Mouse (Mus musculus): Measurements from ENCODE around the gene Fam120a.

The Fam120a gene

DNA sequence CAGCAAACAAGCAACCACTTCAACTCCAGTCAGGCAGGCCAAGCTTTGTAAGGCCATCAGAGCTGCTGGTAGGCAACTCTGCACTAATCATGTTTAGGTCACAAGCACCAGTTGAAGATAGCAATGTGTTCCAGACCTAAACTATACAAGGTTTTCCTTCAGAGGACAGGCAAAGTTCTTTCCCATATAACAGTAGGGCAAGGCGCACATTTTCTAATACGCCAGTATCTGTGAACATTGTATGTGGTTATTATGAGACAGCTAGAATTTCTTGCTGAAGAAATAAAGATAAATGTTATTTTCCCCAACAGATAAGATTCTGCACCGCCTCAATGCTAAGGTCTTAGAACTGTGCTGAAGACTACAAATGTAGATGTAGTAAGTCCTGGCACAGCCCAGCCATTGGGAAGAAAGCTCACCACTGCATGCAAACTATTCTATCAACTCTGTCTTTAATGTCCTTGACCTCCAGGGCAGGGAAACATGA lies 50.7 kb downstream of the Fam120a start:
- no peak for DNase-seq (ENCODE audit: low spot score in 2 of 2)

DNA sequence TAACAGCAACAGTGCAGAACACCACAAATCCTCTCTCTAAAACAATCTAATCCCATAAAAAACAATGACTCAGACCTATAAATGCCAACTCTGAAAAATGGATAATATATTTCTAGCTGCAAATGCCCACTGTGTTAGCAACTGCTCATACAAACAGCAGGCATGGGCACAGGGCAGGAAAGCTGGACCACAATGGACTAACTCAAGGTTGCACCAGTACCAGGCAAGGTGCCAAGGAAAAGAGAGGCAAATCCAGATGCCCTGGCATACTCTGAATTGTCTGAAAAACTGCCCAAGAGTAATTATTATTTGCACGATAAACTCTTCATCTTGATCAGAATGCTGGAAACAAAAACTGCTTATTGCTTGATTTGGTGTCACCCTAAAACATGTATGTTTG lies 54.1 kb downstream of the Fam120a start:
- DNase-seq (ENCODE audit: low spot score in 2 of 2): no peak

DNA sequence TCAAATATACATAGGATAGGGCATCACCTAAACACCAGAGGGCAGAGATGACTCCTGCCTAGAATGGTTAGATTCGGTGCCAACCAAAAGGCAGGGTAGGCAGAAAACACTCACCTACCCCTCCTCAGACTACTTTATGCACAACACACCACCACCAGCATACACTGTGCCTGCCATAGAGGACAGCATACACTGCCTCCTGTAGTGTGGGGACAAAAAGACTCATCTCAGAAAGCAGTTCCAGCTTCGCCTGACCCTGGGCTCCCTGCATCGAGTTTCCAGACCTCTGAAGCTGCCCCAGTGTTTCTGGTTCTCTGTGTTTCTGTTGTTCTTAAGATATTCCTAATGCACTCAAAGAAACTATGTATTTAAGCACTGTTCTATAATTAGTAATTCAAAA lies 54.7 kb downstream of the Fam120a start:
- DNase-seq (ENCODE audit: low spot score in 2 of 2): no peak

DNA sequence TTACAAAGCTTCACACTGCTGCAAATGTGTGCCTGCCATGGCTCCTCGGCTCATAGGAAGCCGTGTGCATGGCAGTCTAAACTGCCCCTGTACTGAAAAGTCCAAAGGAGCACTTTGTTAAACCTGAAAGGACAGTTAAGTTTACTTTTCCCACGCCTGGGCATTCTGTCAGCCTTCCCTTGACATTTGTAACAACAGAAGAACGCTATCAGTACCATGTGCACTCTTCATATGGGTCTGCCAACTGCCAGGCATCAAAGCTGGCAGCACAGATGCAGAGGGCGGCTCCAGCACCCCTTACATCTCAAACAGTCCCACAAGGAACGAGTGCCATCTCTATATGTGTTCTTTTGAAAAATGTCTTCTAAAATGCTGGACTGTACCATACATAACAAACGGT lies 56.4 kb downstream of the Fam120a start:
- no peak for DNase-seq (ENCODE audit: low spot score in 2 of 2)

DNA sequence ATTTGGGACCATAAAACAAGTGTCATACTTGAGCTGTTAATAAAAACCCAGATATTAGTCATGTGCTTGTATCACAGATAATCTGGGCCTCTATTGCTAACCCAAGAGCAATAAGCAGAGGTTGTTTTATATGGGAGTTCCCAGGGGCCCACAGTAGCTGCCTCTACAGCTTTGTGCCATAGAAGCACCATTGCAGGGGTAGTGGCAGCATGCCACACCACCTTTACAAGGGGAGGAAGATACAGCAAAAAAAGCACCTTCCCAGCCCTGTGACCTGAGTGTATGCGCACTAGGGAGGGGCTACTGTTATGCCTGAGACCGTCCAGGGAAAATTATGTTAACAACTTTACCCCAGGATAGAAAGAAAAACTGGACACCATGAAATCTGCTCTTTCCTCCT lies 62.4 kb downstream of the Fam120a start:
- no peak for DNase-seq (ENCODE audit: low spot score in 2 of 2)

DNA sequence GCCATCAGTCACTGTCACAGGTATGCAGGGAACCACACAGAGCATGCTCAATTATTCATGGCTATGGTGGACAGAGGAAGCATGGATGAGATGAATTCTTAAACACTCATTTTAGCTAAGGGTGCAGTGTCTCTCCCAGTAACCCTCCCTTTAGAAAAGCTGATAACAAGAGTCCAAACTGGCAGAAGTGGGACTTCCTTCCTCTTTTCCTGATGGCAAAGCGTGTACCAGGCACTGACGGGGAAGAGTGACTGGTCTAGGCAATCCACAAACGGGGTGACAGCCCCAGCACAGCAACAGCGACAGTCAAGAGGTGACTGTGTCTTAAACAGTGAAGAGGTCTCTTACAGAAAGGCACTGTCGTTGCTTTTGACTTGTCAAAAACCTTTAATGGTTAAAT lies 72.4 kb downstream of the Fam120a start:
- DNase-seq (ENCODE audit: low spot score in 2 of 2): no peak

DNA sequence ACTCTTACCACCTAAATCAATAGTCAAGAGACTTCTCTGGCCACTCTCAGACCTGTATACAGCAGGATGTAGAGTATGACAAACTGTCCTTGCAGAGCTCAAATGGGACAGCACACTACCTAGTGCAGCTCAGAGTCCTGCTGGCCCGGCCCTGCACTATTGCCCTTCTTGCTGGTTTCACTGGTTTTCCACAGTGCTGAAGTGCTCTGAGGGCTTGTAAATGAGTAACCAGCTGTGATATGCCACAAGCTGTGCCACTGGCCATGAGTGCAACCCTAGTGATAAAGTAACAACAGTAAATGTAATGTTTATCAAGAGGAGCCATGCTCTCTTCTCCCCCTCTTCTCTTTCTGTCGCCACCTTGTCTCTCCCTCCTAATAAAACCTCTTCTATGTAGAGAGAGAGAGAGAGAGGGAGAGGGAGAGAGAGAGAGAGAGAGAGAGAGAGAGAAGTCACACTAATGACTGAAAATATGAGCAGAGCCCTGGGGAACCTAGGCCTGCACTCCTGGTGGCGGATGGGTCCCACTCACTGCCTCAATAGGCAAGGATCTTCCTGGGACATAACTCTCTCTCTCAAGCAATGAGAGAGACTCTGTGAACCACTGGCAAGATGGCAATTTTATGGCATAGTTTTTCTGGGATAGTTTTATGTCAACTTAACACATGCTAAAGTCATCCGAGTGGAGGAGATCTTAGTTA lies 77.4 kb downstream of the Fam120a start:
- DNase-seq (ENCODE audit: low spot score in 2 of 2): no peak

DNA sequence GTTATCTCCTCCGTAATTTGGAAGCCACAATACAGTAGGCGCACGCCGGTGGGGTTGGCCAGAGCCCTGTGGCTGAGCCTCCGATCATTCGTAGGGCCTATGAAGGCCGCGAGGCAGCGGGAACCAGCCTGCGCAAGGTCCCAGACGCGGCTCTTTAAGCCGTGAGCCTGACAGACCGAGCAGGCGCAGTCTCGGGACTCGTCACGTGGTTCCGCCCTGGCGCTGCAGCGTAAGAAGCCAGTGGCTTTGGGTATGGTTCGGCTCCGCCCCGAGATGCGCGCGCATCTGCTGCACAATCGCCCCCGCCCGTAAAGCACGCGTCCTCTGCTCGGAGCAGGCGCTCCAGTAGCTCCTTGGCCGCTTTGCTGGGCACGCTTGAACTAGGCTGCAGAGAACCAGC lies 89.3 kb downstream of the Fam120a start:
- DNase-seq (ENCODE audit: low spot score in 2 of 2): peak; percentile 95 to 99

DNA sequence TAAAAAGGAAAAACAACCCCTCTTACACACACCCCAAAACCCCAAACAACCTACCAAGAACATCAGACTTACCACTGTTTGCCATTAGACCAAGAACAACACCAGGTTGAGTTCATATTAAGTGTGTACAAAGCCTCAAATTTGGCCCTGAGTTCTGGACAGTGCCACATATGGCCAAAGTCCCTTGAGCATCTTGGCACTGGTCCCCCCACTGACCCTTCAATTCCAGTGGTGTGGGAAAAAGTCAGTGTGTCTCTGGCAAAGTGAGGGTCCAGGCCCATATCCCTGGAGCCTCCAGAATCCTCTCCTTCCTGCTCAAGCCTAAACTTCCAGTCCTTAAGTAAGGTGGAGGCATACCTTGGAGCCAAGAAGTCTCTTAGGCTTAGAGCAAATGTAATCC lies 90.0 kb downstream of the Fam120a start:
- DNase-seq (ENCODE audit: low spot score in 2 of 2): no peak

DNA sequence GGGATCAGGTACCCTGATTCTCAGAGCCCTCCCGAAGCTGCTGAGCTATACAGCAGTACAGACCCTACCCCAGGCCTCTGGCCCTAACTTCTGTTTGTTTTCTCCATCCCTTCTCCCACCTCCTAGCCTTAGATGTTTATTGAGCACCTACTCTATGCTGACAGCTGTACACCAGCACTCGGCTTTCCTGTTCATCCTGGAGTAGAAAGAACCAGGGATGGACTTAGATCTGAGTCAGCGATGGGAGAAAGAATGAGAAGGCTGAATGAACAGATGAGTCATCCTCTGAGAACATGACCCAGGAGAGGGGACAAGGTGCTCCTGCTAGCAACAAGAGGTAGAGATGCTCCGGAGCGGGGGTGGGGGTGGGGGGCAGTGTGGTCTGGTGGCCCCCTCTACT lies 95.1 kb downstream of the Fam120a start:
- DNase-seq (ENCODE audit: low spot score in 2 of 2): no peak

DNA sequence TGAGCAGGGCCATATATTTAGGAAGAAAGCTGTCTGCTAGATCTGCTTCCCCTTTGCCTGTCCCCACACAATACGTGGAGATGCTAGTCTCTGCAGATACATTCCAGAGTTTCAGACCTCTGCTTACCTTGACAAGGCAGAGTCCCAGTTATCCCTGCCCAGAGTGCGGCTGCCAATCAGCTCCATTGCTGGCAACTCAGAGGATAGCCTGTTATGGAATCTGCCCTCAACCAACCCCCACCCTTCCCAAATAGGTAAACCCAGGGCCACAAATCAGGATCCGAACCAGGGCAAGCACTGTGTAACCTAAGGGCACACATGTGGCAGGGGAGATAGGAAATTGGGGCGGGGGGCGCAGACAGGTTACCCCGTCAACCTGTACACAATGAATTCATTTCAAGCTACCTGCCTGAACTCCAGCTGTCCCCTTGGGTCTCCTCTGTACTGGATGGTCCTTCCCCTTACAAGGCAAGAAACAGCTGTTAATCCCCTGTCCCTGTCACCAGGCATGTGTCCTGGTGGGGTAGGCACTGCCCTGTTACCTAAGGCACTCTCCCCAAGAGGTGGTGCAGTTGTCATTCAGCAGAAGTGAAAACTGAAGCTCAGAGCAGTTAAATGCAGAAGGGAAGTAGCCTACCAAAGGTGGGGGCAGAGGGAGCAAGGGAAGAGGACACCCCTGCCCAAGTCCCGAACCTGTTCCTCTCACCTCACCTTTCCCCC lies 95.8 kb downstream of the Fam120a start:
- DNase-seq (ENCODE audit: low spot score in 2 of 2): peak in 1 of 2 experiments; percentile 40

DNA sequence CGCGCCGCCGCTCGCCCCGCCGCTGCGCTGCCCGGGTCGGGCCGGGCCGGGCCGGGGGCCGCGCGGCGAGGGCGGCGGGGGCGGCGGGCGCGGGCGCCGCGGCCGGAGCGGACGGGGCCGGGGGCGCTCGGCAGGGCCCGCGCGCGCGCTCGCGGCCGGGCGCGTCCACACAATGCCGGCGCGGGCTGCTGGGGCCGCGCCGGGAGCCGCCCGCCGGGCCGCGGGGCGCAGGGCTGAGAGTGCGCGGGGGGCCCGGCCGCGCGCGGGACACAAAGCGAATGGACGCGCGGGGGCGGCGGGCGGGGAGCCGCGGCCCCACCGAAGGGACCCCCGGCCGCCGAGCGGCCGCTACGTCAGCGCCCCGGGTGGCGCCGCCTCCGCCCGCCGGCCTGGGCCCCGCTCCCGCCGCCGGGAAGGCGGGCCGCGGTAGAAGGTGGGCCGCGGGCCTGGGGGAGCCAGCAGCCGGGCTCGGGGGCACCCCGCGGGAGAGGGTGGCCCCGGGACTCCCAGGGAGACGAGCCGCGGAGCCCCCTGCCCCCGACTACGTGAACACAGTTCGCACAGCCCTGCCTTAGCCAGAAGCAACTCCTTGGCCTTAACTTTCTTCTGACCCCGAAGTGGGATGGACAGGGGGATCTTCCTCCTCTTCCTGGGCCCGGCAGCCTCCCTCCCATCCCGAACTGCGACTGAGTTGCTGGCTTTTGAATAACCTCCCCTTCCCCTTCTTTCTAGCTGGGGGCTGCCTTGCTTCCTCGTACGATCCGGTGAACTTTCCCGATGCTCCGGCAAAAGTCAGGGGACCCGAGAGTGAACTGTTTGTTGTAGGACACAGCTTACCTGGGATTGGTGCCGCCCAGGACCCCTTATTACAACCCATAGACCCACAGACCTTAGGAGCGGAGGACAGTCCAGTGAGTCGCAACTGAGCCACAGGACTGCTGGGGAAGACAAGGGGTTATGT lies 96.8 kb downstream of the Fam120a start, which contains the start of gene Phf2:
Gene Phf2, minus strand, starts transcription at position 349 of the 961 bp plus-strand sequence.
- DNase-seq (ENCODE audit: low spot score in 2 of 2): peak; percentile 53 to 71

DNA sequence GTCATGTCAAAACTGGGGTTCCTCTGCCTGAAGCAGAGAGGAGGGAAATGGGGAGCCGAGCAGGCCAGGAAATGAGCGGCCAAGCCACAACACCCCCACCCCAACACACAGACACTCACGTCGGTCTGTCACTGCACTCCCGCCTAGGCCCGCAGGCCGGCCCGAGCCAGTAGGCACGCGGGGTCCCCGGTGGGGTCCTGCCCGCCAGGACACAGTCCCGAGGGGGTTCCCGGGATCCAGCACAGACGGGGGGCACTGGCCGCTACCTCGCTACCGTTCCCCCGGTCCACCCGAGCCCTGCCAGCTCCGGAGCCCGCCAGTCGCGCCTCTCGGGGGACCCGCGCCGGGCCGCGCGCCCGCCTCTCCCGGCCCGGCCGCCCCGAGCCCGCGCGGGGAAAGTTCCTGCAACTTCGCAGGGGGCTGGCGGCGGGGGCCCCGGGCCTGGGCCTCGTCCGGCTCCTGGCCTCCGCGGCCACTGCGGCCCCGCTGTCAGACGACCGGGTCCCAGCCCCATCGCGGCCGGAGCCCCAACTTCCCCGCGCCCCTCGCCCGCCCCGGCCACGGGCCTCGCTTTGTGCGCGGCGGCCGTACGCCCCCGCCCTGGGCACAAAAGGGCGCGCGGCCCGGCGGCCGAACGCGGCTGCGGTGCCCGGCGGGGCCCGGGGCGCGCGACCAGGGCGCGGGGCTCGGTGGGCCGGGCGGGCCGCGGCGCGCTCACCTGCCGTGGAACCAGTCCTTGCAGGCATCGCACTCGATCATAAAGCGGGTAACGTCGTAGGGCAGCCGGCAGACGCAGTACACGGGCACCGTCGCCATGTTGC lies 97.7 kb downstream of the Fam120a start:
- DNase-seq (ENCODE audit: low spot score in 2 of 2): peak; percentile 67 to 76

DNA sequence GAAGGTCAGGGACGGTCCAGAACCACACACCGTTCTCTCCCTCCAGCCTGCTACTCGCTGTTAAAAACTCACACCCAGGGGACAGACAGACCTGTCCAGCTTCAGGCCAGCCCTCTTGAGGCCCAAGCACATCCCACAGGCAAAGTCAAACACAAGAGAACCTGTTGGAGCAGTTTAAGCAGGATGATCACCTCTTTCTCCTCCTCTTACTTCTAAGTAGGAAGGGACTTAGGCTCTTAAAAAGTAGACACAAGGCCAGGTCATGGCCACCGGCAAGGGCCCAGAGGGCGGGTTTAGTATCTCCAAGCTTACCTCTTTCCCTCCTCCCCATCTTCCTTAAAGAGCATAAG lies 98.2 kb downstream of the Fam120a start:
- DNase-seq (ENCODE audit: low spot score in 2 of 2): peak in 1 of 2 experiments; percentile 37

DNA sequence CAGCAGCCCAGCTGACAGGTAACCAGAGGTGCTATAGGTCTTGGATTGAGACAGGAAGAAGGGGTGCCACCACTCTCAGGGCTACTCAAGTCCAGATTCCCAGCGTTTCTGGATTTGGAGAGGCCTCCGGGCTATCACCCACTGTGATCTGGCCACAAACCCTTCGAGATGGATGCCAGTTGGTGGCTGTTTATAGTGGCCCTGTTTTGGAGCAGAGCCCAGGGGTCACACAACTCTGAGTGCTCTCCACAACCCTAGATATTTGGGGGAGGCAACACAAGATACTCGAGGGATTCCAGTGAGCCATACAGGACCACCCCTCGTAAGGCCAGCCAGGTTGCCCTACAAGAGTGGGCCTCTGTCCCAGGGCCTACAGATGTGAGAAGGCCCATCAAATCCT lies 98.7 kb downstream of the Fam120a start:
- DNase-seq (ENCODE audit: low spot score in 2 of 2): no peak

DNA sequence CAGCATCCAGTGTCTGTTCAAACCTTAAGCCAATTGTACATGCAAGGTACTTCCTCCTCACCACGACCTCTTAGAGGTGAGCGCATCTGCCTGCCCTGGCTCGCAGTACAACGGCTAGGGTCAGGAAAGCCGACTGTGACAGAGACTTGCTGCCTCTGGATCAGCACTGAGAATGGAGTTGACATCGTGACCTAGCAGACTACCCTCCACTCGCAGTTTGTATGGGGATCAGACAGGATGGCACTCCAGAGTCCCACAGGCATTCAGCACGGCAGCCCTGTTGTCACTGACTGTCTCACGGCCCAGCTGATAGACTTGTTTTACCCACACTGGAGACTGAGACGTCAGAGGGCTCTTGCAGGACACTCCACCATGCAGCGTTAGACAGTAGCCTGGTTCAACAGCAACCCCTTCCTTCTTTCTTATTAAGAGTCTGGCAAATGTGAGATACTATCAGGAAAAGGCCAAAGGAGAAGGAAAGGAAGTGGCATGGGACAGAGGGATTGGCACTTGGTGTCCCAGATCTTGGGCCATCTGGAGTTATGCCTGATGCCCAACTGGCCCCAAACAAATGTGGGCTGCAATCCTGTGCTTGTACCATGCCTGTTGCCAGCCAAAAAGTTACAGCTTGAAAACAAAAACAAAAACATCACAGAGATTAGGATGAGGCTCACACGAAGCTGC lies 103.0 kb downstream of the Fam120a start:
- DNase-seq (ENCODE audit: low spot score in 2 of 2): no peak

DNA sequence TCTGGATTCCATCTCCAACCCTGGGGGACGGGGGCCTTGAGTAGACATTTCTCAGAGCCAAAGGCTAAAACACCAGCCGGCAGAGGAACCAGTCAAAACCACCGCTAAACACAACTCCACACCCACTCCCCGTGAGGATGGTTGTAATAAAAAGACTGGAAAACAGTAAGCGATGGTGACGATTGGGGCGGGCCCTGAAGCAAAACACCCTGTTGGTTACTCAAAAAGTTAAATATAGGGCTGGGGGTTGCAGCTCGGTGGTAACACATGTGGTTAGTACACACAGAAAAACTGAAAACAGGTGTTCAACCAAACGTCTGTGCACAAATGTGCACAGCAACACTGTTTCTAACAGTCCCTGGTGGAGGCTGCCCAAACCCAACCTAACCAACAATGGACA lies 104.3 kb downstream of the Fam120a start:
- DNase-seq (ENCODE audit: low spot score in 2 of 2): no peak

DNA sequence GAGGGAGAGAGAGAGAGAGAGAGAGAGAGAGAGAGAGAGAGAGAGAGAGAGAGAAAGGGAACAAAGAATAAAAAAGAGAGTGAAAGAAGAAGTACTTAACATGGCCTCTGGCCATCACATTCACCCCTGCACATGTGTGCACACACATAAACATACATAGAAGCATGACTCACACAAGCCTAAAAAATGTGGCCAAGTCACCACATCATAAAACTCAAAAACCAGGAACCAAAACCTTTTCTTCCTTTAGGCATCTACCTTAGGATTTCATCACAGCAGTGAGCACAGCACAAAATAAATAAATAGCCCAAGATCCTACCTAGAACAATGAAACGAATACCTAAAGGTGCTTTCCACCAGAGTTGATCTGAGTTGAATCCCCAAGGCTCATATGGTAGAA lies 105.9 kb downstream of the Fam120a start:
- no peak for DNase-seq (ENCODE audit: low spot score in 2 of 2)

DNA sequence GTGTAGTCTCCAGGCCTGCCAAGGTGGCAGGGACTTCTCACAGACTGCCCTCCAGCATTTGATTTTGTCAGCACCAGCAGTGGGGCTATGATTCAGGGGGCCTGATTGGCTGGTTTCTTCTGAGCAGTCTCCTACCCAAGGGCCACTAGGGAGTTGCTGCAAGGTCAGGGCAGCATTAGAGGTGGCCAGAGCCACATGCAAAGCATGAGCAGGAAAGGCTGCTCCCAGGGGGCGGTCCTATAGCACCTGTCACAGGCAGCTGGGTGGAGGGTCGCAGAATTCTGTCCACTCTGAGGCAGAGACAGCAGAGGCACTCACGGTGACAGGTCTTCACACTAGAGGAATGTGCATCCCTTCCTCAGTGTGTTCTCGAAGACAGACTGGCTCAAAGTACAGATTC lies 109.0 kb downstream of the Fam120a start:
- peak in 1 of 2 experiments; percentile 39 for DNase-seq (ENCODE audit: low spot score in 2 of 2)

DNA sequence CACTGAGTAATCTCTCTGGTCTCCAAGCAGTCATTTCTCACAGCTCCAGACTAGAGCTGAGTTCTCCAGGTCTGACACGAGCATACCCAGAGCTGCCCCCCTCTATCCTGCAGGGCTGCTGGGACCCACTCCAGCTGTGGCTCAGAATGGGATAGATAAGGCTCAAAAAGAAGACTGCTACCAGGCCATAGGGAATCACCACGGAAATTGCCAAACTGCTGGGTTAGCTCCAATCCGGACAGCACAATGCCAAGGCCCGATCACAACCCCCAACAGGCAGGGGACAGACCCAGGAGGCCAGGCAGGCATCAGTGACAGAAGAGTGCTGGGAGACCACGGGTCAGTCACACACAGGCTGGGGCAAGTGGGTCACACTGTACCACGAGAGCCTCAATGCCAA lies 109.8 kb downstream of the Fam120a start:
- DNase-seq (ENCODE audit: low spot score in 2 of 2): no peak
